Mouse (Mus musculus): ENCODE data around the gene Lipc.

The Lipc gene

GRCm38 (mm10) chr9:70952126-70952525 lies at the start of gene Lipc:
TSS of gene Lipc (minus strand) at chr9:70952226.
- no peak for DNase-seq (ENCODE audit: low spot score)

GRCm38 (mm10) chr9:70999161-70999560 lies 47.1 kb upstream of the Lipc start:
- DNase-seq (ENCODE audit: low spot score): no peak

GRCm38 (mm10) chr9:70998719-70999118 lies 46.7 kb upstream of the Lipc start:
- DNase-seq (ENCODE audit: low spot score): no peak

- no peak for DNase-seq (ENCODE audit: low spot score)
Observed at GRCm38 (mm10) chr9:70993326-70993725, 41.3 kb upstream of the Lipc start.

- DNase-seq (ENCODE audit: low spot score): no peak
Observed at GRCm38 (mm10) chr9:70991401-70991800, 39.4 kb upstream of the Lipc start.

GRCm38 (mm10) chr9:70987210-70987609 lies 35.2 kb upstream of the Lipc start:
- DNase-seq (ENCODE audit: low spot score): no peak

- DNase-seq (ENCODE audit: low spot score): no peak
Observed at GRCm38 (mm10) chr9:70982991-70983480, 31.0 kb upstream of the Lipc start.

GRCm38 (mm10) chr9:70981721-70982120 lies 29.7 kb upstream of the Lipc start:
- no peak for DNase-seq (ENCODE audit: low spot score)

GRCm38 (mm10) chr9:70979641-70980040 lies 27.6 kb upstream of the Lipc start:
- DNase-seq (ENCODE audit: low spot score): no peak

GRCm38 (mm10) chr9:70979171-70979570 lies 27.1 kb upstream of the Lipc start:
- no peak for DNase-seq (ENCODE audit: low spot score)

- DNase-seq (ENCODE audit: low spot score): no peak
Observed at GRCm38 (mm10) chr9:70977392-70977791, 25.4 kb upstream of the Lipc start.

- no peak for DNase-seq (ENCODE audit: low spot score)
Observed at GRCm38 (mm10) chr9:70975921-70976320, 23.9 kb upstream of the Lipc start.

GRCm38 (mm10) chr9:70973286-70973685 lies 21.3 kb upstream of the Lipc start:
- DNase-seq (ENCODE audit: low spot score): no peak

- DNase-seq (ENCODE audit: low spot score): no peak
Observed at GRCm38 (mm10) chr9:70969244-70969643, 17.2 kb upstream of the Lipc start.

GRCm38 (mm10) chr9:70965999-70966994 lies 14.3 kb upstream of the Lipc start:
- DNase-seq (ENCODE audit: low spot score): no peak

GRCm38 (mm10) chr9:70965422-70965821 lies 13.4 kb upstream of the Lipc start:
- DNase-seq (ENCODE audit: low spot score): no peak

- DNase-seq (ENCODE audit: low spot score): no peak
Observed at GRCm38 (mm10) chr9:70965011-70965410, 13.0 kb upstream of the Lipc start.

GRCm38 (mm10) chr9:70963461-70963891 lies 11.4 kb upstream of the Lipc start:
- no peak for DNase-seq (ENCODE audit: low spot score)

GRCm38 (mm10) chr9:70962781-70963455 lies 10.9 kb upstream of the Lipc start:
- DNase-seq (ENCODE audit: low spot score): no peak

GRCm38 (mm10) chr9:70960301-70960700 lies 8.3 kb upstream of the Lipc start:
- no peak for DNase-seq (ENCODE audit: low spot score)

- no peak for DNase-seq (ENCODE audit: low spot score)
Observed at GRCm38 (mm10) chr9:70959866-70960265, 7.8 kb upstream of the Lipc start.

- no peak for DNase-seq (ENCODE audit: low spot score)
Observed at GRCm38 (mm10) chr9:70959447-70959846, 7.4 kb upstream of the Lipc start.

- no peak for DNase-seq (ENCODE audit: low spot score)
Observed at GRCm38 (mm10) chr9:70958381-70958780, 6.4 kb upstream of the Lipc start.

Data from ovary, postnatal 10 days (tissue).